Mouse (Mus musculus): ENCODE results near the gene Lmo7. TPM values are rescaled to one million over a fixed set of nuclear protein-coding genes. Genes with fewer than 3 reads are reported as not detected.
A peak's percentile ranks its signal among the peaks of the same experiment; 100 is the strongest.

The Lmo7 gene
- total RNA-seq, 4 experiments from 2014 or later: 111 to 135 (median 125) TPM

- DNase-seq (ENCODE audit: low spot score in 2 of 2): no peak
Observed at GRCm38 (mm10) chr14:101836401-101836800, 106.6 kb downstream of the Lmo7 start.

GRCm38 (mm10) chr14:101837176-101837575, 107.4 kb downstream of the Lmo7 start:
- DNase-seq (ENCODE audit: low spot score in 2 of 2): no peak

GRCm38 (mm10) chr14:101838231-101838839, 108.6 kb downstream of the Lmo7 start:
- no peak for DNase-seq (ENCODE audit: low spot score in 2 of 2)

- DNase-seq (ENCODE audit: low spot score in 2 of 2): peak; percentile 55 to 64
Observed at GRCm38 (mm10) chr14:101839771-101840731, 110.3 kb downstream of the Lmo7 start.

GRCm38 (mm10) chr14:101841271-101841670, 111.5 kb downstream of the Lmo7 start:
- no peak for DNase-seq (ENCODE audit: low spot score in 2 of 2)

GRCm38 (mm10) chr14:101842521-101842920, 112.8 kb downstream of the Lmo7 start:
- DNase-seq (ENCODE audit: low spot score in 2 of 2): no peak

- peak; percentile 71 to 75 for DNase-seq (ENCODE audit: low spot score in 2 of 2)
Observed at GRCm38 (mm10) chr14:101843443-101843842, 113.7 kb downstream of the Lmo7 start.

GRCm38 (mm10) chr14:101844467-101844866, 114.7 kb downstream of the Lmo7 start:
- DNase-seq (ENCODE audit: low spot score in 2 of 2): no peak

- DNase-seq (ENCODE audit: low spot score in 2 of 2): no peak
Observed at GRCm38 (mm10) chr14:101846097-101846882, 116.5 kb downstream of the Lmo7 start.

- DNase-seq (ENCODE audit: low spot score in 2 of 2): no peak
Observed at GRCm38 (mm10) chr14:101847520-101847919, 117.8 kb downstream of the Lmo7 start.

- no peak for DNase-seq (ENCODE audit: low spot score in 2 of 2)
Observed at GRCm38 (mm10) chr14:101852584-101853195, 122.9 kb downstream of the Lmo7 start.

GRCm38 (mm10) chr14:101853207-101853606, 123.5 kb downstream of the Lmo7 start:
- DNase-seq (ENCODE audit: low spot score in 2 of 2): no peak

- DNase-seq (ENCODE audit: low spot score in 2 of 2): no peak
Observed at GRCm38 (mm10) chr14:101853722-101854121, 124.0 kb downstream of the Lmo7 start.

GRCm38 (mm10) chr14:101854226-101854625, 124.5 kb downstream of the Lmo7 start:
- no peak for DNase-seq (ENCODE audit: low spot score in 2 of 2)

- DNase-seq (ENCODE audit: low spot score in 2 of 2): no peak
Observed at GRCm38 (mm10) chr14:101859305-101859886, 129.6 kb downstream of the Lmo7 start.

- no peak for DNase-seq (ENCODE audit: low spot score in 2 of 2)
Observed at GRCm38 (mm10) chr14:101862088-101862487, 132.3 kb downstream of the Lmo7 start.

- DNase-seq (ENCODE audit: low spot score in 2 of 2): peak; percentile 34 to 39
Observed at GRCm38 (mm10) chr14:101867071-101867733, 137.4 kb downstream of the Lmo7 start.

GRCm38 (mm10) chr14:101869145-101869544, 139.4 kb downstream of the Lmo7 start:
- no peak for DNase-seq (ENCODE audit: low spot score in 2 of 2)

- no peak for DNase-seq (ENCODE audit: low spot score in 2 of 2)
Observed at GRCm38 (mm10) chr14:101869661-101870060, 139.9 kb downstream of the Lmo7 start.

- DNase-seq (ENCODE audit: low spot score in 2 of 2): peak; percentile 48 to 55
Observed at GRCm38 (mm10) chr14:101870171-101870902, 140.6 kb downstream of the Lmo7 start.
